Mouse (Mus musculus): ENCODE measurements around the gene Atxn7l3. TPM values are rescaled to one million over a fixed set of nuclear protein-coding genes. Genes with fewer than 3 reads are reported as not detected.

Atxn7l3 gene
- polyA plus RNA-seq, 1 experiment from 2014 or later: 15.1 TPM

DNA sequence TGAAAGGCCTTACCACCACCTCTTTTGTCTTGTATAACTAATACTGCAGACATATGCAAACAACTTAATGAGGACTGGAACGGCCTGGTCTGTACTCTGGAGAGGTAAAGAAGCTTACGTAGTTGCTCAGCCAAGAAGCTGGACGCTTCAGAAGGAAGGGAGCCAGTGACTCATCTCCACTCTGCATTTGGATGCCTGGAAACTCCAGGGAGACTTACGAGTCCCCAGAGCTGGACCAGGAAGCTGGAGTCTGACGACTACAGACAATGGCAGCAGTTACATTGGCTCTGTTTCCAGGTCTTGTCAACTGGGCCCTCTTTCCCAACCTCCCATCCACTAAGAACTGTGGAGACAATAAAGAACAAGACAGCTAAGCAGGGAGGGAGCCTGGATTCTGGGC lies 30.8 kb upstream of the Atxn7l3 start:
- DNase-seq (ENCODE audit: low spot score) (no peak), ATAC-seq (replicated peaks; ENCODE audit: insufficient number of reproducible peaks, low FRiP score, low TSS enrichment, low read depth) (no peak)
- no peak overlapping the region for H3K4me2 ChIP-seq (ENCODE audit: low read depth, low read length)
- WGBS: 74% methylated on average over 5 of the region's 5 CpGs
- no peaks in the 10 kb centered on the region for H3K4me1 ChIP-seq (ENCODE audit: control insufficient read depth, insufficient read depth, low read length)
- H3K27me3 ChIP-seq (ENCODE audit: control insufficient read depth, insufficient read depth, low read length): no peaks in the 10 kb centered on the region
- H3K36me3 ChIP-seq (replicated peaks; ENCODE audit: control insufficient read depth, insufficient read depth, low read depth, low read length): no peaks in the 10 kb centered on the region
- H3K9me3 ChIP-seq (replicated peaks; ENCODE audit: control insufficient read depth, low read length): no peaks in the 10 kb centered on the region
- no peak overlapping the region for H3K9ac ChIP-seq (replicated peaks; ENCODE audit: low read length)
- H3K4me3 ChIP-seq (ENCODE audit: low read depth, low read length): no peak overlapping the region
- no peak overlapping the region for H3K27ac ChIP-seq (replicated peaks; ENCODE audit: low read depth, low read length)

DNA sequence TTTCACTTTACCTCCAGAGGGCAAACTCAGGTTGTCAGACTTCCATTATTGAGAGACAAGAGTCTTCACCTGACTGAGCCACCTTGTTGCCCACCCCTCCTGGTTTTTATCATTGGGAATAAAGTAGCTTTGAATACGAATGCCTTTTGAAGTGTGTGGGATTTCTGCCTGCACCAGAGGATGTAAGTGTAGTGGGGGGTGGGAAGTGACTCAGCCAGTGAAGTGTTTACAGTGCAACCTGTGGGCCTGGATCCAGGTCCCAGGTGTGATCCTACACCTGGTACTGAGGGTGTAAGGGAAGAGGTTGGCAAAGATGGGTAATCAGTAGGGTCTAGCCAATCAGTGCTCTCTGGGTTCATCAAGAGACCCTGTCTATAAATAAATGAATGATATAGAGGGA lies 27.1 kb upstream of the Atxn7l3 start:
- no peak overlapping the region for H3K4me3 ChIP-seq (ENCODE audit: low read depth, low read length)
- DNase-seq (ENCODE audit: low spot score) (no peak), ATAC-seq (replicated peaks; ENCODE audit: insufficient number of reproducible peaks, low FRiP score, low TSS enrichment, low read depth) (no peak)
- H3K9ac ChIP-seq (replicated peaks; ENCODE audit: low read length): no peak overlapping the region
- no peaks in the 10 kb centered on the region for H3K27me3 ChIP-seq (ENCODE audit: control insufficient read depth, insufficient read depth, low read length)
- H3K4me1 ChIP-seq (ENCODE audit: control insufficient read depth, insufficient read depth, low read length): no peaks in the 10 kb centered on the region
- H3K36me3 ChIP-seq (replicated peaks; ENCODE audit: control insufficient read depth, insufficient read depth, low read depth, low read length): no peaks in the 10 kb centered on the region
- no peaks in the 10 kb centered on the region for H3K9me3 ChIP-seq (replicated peaks; ENCODE audit: control insufficient read depth, low read length)
- H3K4me2 ChIP-seq (ENCODE audit: low read depth, low read length): no peak overlapping the region
- 84% methylated on average over 1 of the region's 1 CpGs for WGBS
- no peak overlapping the region for H3K27ac ChIP-seq (replicated peaks; ENCODE audit: low read depth, low read length)

GRCm38 (mm10) chr11:102321931-102322330 lies 25.5 kb upstream of the Atxn7l3 start:
- Histone ChIP-seq H3K27ac (replicated peaks; ENCODE audit: low read depth, low read length) (no peak overlapping the region), H3K36me3 (replicated peaks; ENCODE audit: control insufficient read depth, insufficient read depth, low read depth, low read length) (no peaks in the 10 kb centered on the region), H3K4me2 (ENCODE audit: low read depth, low read length) (no peak overlapping the region), H3K4me1 (ENCODE audit: control insufficient read depth, insufficient read depth, low read length) (no peaks in the 10 kb centered on the region), H3K9me3 (replicated peaks; ENCODE audit: control insufficient read depth, low read length) (no peaks in the 10 kb centered on the region), H3K4me3 (ENCODE audit: low read depth, low read length) (no peak overlapping the region), H3K27me3 (ENCODE audit: control insufficient read depth, insufficient read depth, low read length) (no peaks in the 10 kb centered on the region), H3K9ac (replicated peaks; ENCODE audit: low read length) (no peak overlapping the region)
- 75% methylated on average over 6 of the region's 6 CpGs for WGBS
- ATAC-seq (replicated peaks; ENCODE audit: insufficient number of reproducible peaks, low FRiP score, low TSS enrichment, low read depth): no peak
- DNase-seq (ENCODE audit: low spot score): no peak

GRCm38 (mm10) chr11:102320686-102321005 lies 24.2 kb upstream of the Atxn7l3 start:
- Histone ChIP-seq H3K9ac (replicated peaks; ENCODE audit: low read length) (peak overlapping the region; percentile 100), H3K36me3 (replicated peaks; ENCODE audit: control insufficient read depth, insufficient read depth, low read depth, low read length) (no peaks in the 10 kb centered on the region), H3K4me1 (ENCODE audit: control insufficient read depth, insufficient read depth, low read length) (peaks cover 4% of the 10 kb centered on the region; the same call in 1 of the 2 replicates), H3K4me2 (ENCODE audit: low read depth, low read length) (peak overlapping the region; percentile 90), H3K9me3 (replicated peaks; ENCODE audit: control insufficient read depth, low read length) (no peaks in the 10 kb centered on the region), H3K27ac (replicated peaks; ENCODE audit: low read depth, low read length) (peak overlapping the region; percentile 99), H3K27me3 (ENCODE audit: control insufficient read depth, insufficient read depth, low read length) (no peaks in the 10 kb centered on the region), H3K4me3 (ENCODE audit: low read depth, low read length) (peak overlapping the region; percentile 100)
- whole genome bisulfite sequencing: 26% methylated on average over 10 of the region's 10 CpGs
- peak; percentile 36 for DNase-seq (ENCODE audit: low spot score)
- no peak for ATAC-seq (replicated peaks; ENCODE audit: insufficient number of reproducible peaks, low FRiP score, low TSS enrichment, low read depth)

- H3K9ac ChIP-seq (replicated peaks; ENCODE audit: low read length): peak overlapping the region; percentile 100
- WGBS: 1% methylated on average over 38 of the region's 38 CpGs
- no peaks in the 10 kb centered on the region for H3K9me3 ChIP-seq (replicated peaks; ENCODE audit: control insufficient read depth, low read length)
- peak overlapping the region; percentile 100 for H3K4me3 ChIP-seq (ENCODE audit: low read depth, low read length)
- ATAC-seq (replicated peaks; ENCODE audit: insufficient number of reproducible peaks, low FRiP score, low TSS enrichment, low read depth): no peak
- H3K27ac ChIP-seq (replicated peaks; ENCODE audit: low read depth, low read length): peak overlapping the region; percentile 99
- H3K4me1 ChIP-seq (ENCODE audit: control insufficient read depth, insufficient read depth, low read length): peaks cover 4% of the 10 kb centered on the region; the same call in 1 of the 2 replicates
- DNase-seq (ENCODE audit: low spot score): peak; percentile 83
- H3K27me3 ChIP-seq (ENCODE audit: control insufficient read depth, insufficient read depth, low read length): no peaks in the 10 kb centered on the region
- H3K4me2 ChIP-seq (ENCODE audit: low read depth, low read length): peak overlapping the region; percentile 90
- H3K36me3 ChIP-seq (replicated peaks; ENCODE audit: control insufficient read depth, insufficient read depth, low read depth, low read length): no peaks in the 10 kb centered on the region
These were observed 23.7 kb upstream of the Atxn7l3 start for GRCm38 (mm10) chr11:102319941-102320685.

DNA sequence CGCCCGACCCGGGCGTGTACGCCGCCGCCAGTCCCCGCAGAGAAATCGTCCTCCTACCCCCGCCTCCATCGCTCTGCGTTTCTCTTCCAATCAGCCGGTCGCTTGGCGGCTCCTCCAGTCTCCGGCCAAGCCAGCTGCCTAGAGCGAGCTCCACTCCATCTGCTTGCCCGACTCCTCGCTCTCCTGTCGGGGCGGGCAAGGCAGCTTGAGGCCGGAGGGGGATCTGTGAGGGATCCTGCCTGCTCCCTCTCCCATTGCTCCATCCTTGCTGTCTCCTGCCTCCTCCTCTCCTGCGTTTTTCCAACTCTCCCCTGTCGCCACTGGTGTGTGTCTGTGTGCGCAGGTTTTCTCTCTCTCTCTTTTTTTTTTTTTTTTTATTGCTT lies 23.0 kb upstream of the Atxn7l3 start, which contains the start of gene Ubtf:
Gene Ubtf, minus strand, starts transcription at position 333 of the 383 bp plus-strand sequence.
- DNase-seq (ENCODE audit: low spot score): peak; percentile 76
- no peak for ATAC-seq (replicated peaks; ENCODE audit: insufficient number of reproducible peaks, low FRiP score, low TSS enrichment, low read depth)
- peak within 1 kb of the TSS; percentile 90 for H3K4me2 ChIP-seq (ENCODE audit: low read depth, low read length)
- H3K27me3 ChIP-seq (ENCODE audit: control insufficient read depth, insufficient read depth, low read length): no peaks in the 10 kb centered on the region
- peaks cover 4% of the 10 kb centered on the region; the same call in 1 of the 2 replicates for H3K4me1 ChIP-seq (ENCODE audit: control insufficient read depth, insufficient read depth, low read length)
- no peaks in the 10 kb centered on the region for H3K9me3 ChIP-seq (replicated peaks; ENCODE audit: control insufficient read depth, low read length)
- peak within 1 kb of the TSS; percentile 99 for H3K27ac ChIP-seq (replicated peaks; ENCODE audit: low read depth, low read length)
- H3K4me3 ChIP-seq (ENCODE audit: low read depth, low read length): peak within 1 kb of the TSS; percentile 100
- peak within 1 kb of the TSS; percentile 100 for H3K9ac ChIP-seq (replicated peaks; ENCODE audit: low read length)
- WGBS: 0% methylated on average over 25 of the region's 25 CpGs
- no peaks in the 10 kb centered on the region for H3K36me3 ChIP-seq (replicated peaks; ENCODE audit: control insufficient read depth, insufficient read depth, low read depth, low read length)

DNA sequence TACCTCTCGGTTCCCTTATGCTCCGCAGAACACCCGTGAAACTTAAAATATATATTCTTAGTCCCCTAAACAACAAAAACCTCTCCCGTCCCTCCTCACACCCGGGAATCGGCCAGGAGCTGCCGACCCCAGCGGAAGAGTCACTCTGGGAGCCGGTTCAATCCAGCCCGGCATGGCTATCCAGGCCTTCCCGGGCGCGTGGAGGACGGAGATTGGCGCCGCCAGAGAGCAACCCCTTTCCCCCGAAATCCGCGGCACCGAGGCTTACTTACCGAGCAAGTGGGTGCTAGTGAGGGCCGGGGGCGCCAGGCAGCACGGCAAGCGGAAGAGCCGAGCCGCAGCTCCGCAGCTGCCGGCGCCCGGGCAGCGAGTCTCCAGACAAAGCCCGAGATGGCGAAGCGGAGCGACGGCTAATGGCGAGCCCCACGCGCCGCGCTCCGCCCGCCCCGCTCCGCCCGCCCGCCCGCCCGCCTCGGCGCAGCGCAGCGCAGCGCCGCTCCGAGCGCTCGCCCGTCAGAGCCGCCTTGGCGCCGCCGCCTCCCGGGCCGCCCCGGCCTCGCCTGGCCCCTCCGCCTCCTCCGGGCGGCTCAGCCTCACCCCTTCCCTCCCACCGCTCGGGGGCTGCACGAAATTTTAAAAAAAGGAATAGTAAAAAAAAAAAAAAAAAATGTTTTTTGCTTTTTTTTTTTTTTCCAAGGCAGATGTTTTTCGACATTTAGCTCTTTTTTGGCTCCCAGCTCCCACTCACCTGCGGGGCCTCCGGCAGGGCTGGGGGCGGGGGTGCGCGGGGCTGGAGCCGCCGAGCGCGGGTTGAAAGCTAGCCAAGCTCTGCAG lies 22.4 kb upstream of the Atxn7l3 start:
- Histone ChIP-seq H3K4me3 (ENCODE audit: low read depth, low read length) (peak overlapping the region; percentile 100), H3K36me3 (replicated peaks; ENCODE audit: control insufficient read depth, insufficient read depth, low read depth, low read length) (no peaks in the 10 kb centered on the region; the same call in 1 of the 2 replicates), H3K27ac (replicated peaks; ENCODE audit: low read depth, low read length) (peak overlapping the region; percentile 99), H3K9me3 (replicated peaks; ENCODE audit: control insufficient read depth, low read length) (no peaks in the 10 kb centered on the region), H3K4me1 (ENCODE audit: control insufficient read depth, insufficient read depth, low read length) (peaks cover 4% of the 10 kb centered on the region; the same call in 1 of the 2 replicates), H3K27me3 (ENCODE audit: control insufficient read depth, insufficient read depth, low read length) (no peaks in the 10 kb centered on the region), H3K4me2 (ENCODE audit: low read depth, low read length) (peak overlapping the region; percentile 90), H3K9ac (replicated peaks; ENCODE audit: low read length) (peak overlapping the region; percentile 100)
- under 1% methylated on average over 81 of the region's 84 CpGs for WGBS
- peak; percentile 63 for DNase-seq (ENCODE audit: low spot score)
- ATAC-seq (replicated peaks; ENCODE audit: insufficient number of reproducible peaks, low FRiP score, low TSS enrichment, low read depth): no peak

Measured in embryonic facial prominence, embryonic 11.5 days (tissue).